Mouse (Mus musculus): ENCODE results near the gene Ugt8a.

- no peak for TF ChIP-seq CTCF (IDR thresholded peaks at IDR 0.05; ENCODE audit: low read depth)
- no peak for TF ChIP-seq EP300 (IDR thresholded peaks at IDR 0.05; ENCODE audit: low read depth)
These were observed 2.6 kb downstream of the Ugt8a start for GRCm38 (mm10) chr3:125935796-125936195.
